Mouse (Mus musculus) midbrain, embryonic 14.5 days (tissue): ENCODE data around the gene Pde4c. TPM values are rescaled to one million over a fixed set of nuclear protein-coding genes. Genes with fewer than 3 reads are reported as not detected.
A peak's percentile ranks its signal among the peaks of the same experiment; 100 is the strongest.

Experiments used
- ATAC-seq: fragments of 200-750 bp; cut with Nextera tagmentation; 2 replicates; pipeline ENCODE4 v1.8.0; 2017; ENCODE audit warnings: moderate number of reproducible peaks, moderate library complexity; ENCODE audit not compliant: low FRiP score, low TSS enrichment
- DNase-seq: peaks from one replicate; pipeline ENCODE4 v3.0.0-alpha.2; 2015
- H3K27ac ChIP-seq: fragments of 300-500 bp; sonication (generic); replicated peaks from 2 replicates; pipeline ENCODE4 v1.5.1; 2014; ENCODE audit warnings: mild to moderate bottlenecking, low read depth, low read length, moderate library complexity
- H3K27me3 ChIP-seq: fragments of 300-500 bp; sonication (generic); 2 replicates; pipeline ENCODE4 v1.6.1; 2014; ENCODE audit warnings: low read length, control low read depth, mixed read lengths; ENCODE audit not compliant: control insufficient read depth, insufficient read depth
- H3K36me3 ChIP-seq: fragments of 300-500 bp; sonication (generic); 2 replicates; pipeline ENCODE4 v1.6.1; 2014; ENCODE audit warnings: low read length, control low read depth; ENCODE audit not compliant: control insufficient read depth, insufficient read depth
- H3K4me1 ChIP-seq: fragments of 300-500 bp; sonication (generic); 2 replicates; pipeline ENCODE4 v1.6.1; 2014; ENCODE audit warnings: mild to moderate bottlenecking, antibody characterized with exemption, low read length, control low read depth; ENCODE audit not compliant: control insufficient read depth, insufficient read depth
- H3K4me2 ChIP-seq: fragments of 300-500 bp; sonication (generic); 2 replicates; pipeline ENCODE4 v1.6.1; 2014; ENCODE audit warnings: mild to moderate bottlenecking, low read length, moderate library complexity
- H3K4me3 ChIP-seq: fragments of 300-500 bp; sonication (generic); replicated peaks from 2 replicates; pipeline ENCODE4 v1.5.1; 2014; ENCODE audit warnings: low read depth, low read length
- H3K9ac ChIP-seq: fragments of 300-500 bp; sonication (generic); replicated peaks from 2 replicates; pipeline ENCODE4 v1.6.1; 2014; ENCODE audit warnings: mild to moderate bottlenecking, low read length, moderate library complexity
- H3K9me3 ChIP-seq: fragments of 300-500 bp; sonication (generic); 2 replicates; pipeline ENCODE4 v1.6.1; 2016; ENCODE audit warnings: low read length, control low read depth, mixed read lengths; ENCODE audit not compliant: control insufficient read depth
- WGBS: fragments of 180-500 bp; shearing (Covaris S2); extraction: QIAGEN DNeasy Blood & Tissue Kit; methylation state at CpG from one replicate; pipeline ENCODE4 v1.1.7; 2014; 5-methylcytosine and 5-hydroxymethylcytosine counted together
- polyA plus RNA-seq: library from polyadenylated mRNA; unstranded; fragments of >200 nt; fragmentation: Nextera tagmentation; extraction: Ambion mirVana; gene quantifications from 2 replicates; pipeline ENCODE4 v1.2.1, GENCODE M21; 2014

The Pde4c gene
- polyA plus RNA-seq, 1 experiment from 2014 or later = 0.24 TPM

GRCm38 (mm10) chr8:70764026-70764425 lies 40.5 kb downstream of the Pde4c start:
- Histone ChIP-seq H3K4me2 (no peak overlapping the region), H3K27me3 (peaks cover 12% of the 10 kb centered on the region; the same call in 1 of the 2 replicates), H3K9me3 (no peaks in the 10 kb centered on the region), H3K9ac (no peak overlapping the region), H3K4me3 (no peak overlapping the region), H3K27ac (no peak overlapping the region), H3K36me3 (peaks cover 20% of the 10 kb centered on the region), H3K4me1 (peaks cover 26% of the 10 kb centered on the region)
- WGBS = 87% methylated on average over 8 of the region's 8 CpGs
- no peak for ATAC-seq
- no peak for DNase-seq

GRCm38 (mm10) chr8:70764676-70765075 lies 41.2 kb downstream of the Pde4c start:
- H3K4me1 ChIP-seq = peaks cover 22% of the 10 kb centered on the region
- WGBS = 96% methylated on average over 13 of the region's 13 CpGs
- peaks cover 12% of the 10 kb centered on the region; the same call in 1 of the 2 replicates for H3K27me3 ChIP-seq

GRCm38 (mm10) chr8:70765329-70765728 lies 41.8 kb downstream of the Pde4c start:
- no peak overlapping the region for H3K4me3 ChIP-seq
- H3K9me3 ChIP-seq = no peaks in the 10 kb centered on the region
- H3K27me3 ChIP-seq = peaks cover 12% of the 10 kb centered on the region; the same call in 1 of the 2 replicates
- 81% methylated on average over 9 of the region's 9 CpGs for WGBS
- H3K4me2 ChIP-seq = no peak overlapping the region; the same call in 1 of the 2 replicates
- H3K36me3 ChIP-seq = peaks cover 33% of the 10 kb centered on the region
- ATAC-seq = no peak
- H3K27ac ChIP-seq = no peak overlapping the region
- DNase-seq = no peak
- peaks cover 16% of the 10 kb centered on the region; the same call in 1 of the 2 replicates for H3K4me1 ChIP-seq
- no peak overlapping the region; the same call in 1 of the 2 replicates for H3K9ac ChIP-seq

More at GRCm38 (mm10) chr8:70764676-70765075, 41.2 kb downstream of the Pde4c start:
- Histone ChIP-seq H3K9me3 (no peaks in the 10 kb centered on the region), H3K4me3 (no peak overlapping the region), H3K4me2 (no peak overlapping the region), H3K36me3 (peaks cover 27% of the 10 kb centered on the region), H3K9ac (no peak overlapping the region), H3K27ac (no peak overlapping the region)
- DNase-seq (no peak), ATAC-seq (no peak)

GRCm38 (mm10) chr8:70765838-70766570 lies 42.5 kb downstream of the Pde4c start:
- Histone ChIP-seq H3K4me1 (peaks cover 16% of the 10 kb centered on the region; the same call in 1 of the 2 replicates), H3K9ac (peak overlapping the region; percentile 36), H3K4me2 (peak overlapping the region; percentile 45), H3K27me3 (peaks cover 12% of the 10 kb centered on the region; the same call in 1 of the 2 replicates), H3K36me3 (peaks cover 40% of the 10 kb centered on the region), H3K9me3 (no peaks in the 10 kb centered on the region), H3K27ac (no peak overlapping the region), H3K4me3 (peak overlapping the region; percentile 18)
- WGBS = 3% methylated on average over 34 of the region's 34 CpGs
- ATAC-seq = no peak
- DNase-seq = no peak

GRCm38 (mm10) chr8:70766571-70767440 lies 43.3 kb downstream of the Pde4c start:
- 8% methylated on average over 21 of the region's 21 CpGs for WGBS
- DNase-seq = no peak

GRCm38 (mm10) chr8:70767503-70767902 lies 44.0 kb downstream of the Pde4c start:
- Histone ChIP-seq H3K4me3 (no peak overlapping the region), H3K27me3 (peaks cover 12% of the 10 kb centered on the region; the same call in 1 of the 2 replicates), H3K36me3 (peaks cover 54% of the 10 kb centered on the region), H3K9ac (no peak overlapping the region), H3K4me2 (no peak overlapping the region), H3K9me3 (no peaks in the 10 kb centered on the region), H3K27ac (no peak overlapping the region), H3K4me1 (peaks cover 12% of the 10 kb centered on the region; the same call in 1 of the 2 replicates)
- DNase-seq (no peak), ATAC-seq (no peak)
- WGBS = 87% methylated on average over 6 of the region's 6 CpGs

More at GRCm38 (mm10) chr8:70766571-70767440, 43.3 kb downstream of the Pde4c start:
- ATAC-seq = no peak
- Histone ChIP-seq H3K27ac (no peak overlapping the region), H3K4me2 (peak overlapping the region; percentile 45), H3K9me3 (no peaks in the 10 kb centered on the region), H3K27me3 (peaks cover 12% of the 10 kb centered on the region; the same call in 1 of the 2 replicates), H3K4me3 (peak overlapping the region; percentile 18; the same call in 1 of the 2 replicates), H3K4me1 (peaks cover 12% of the 10 kb centered on the region; the same call in 1 of the 2 replicates), H3K36me3 (peaks cover 47% of the 10 kb centered on the region), H3K9ac (peak overlapping the region; percentile 36; the same call in 1 of the 2 replicates)

GRCm38 (mm10) chr8:70768231-70768776 lies 44.8 kb downstream of the Pde4c start:
- no peak overlapping the region for H3K4me3 ChIP-seq
- WGBS = 94% methylated on average over 32 of the region's 32 CpGs
- peaks cover 12% of the 10 kb centered on the region; the same call in 1 of the 2 replicates for H3K4me1 ChIP-seq
- no peak overlapping the region for H3K27ac ChIP-seq
- peaks cover 12% of the 10 kb centered on the region; the same call in 1 of the 2 replicates for H3K27me3 ChIP-seq
- H3K36me3 ChIP-seq = peaks cover 60% of the 10 kb centered on the region
- H3K9ac ChIP-seq = no peak overlapping the region
- ATAC-seq (no peak), DNase-seq (no peak)
- H3K9me3 ChIP-seq = no peaks in the 10 kb centered on the region
- no peak overlapping the region for H3K4me2 ChIP-seq

GRCm38 (mm10) chr8:70768956-70769355 lies 45.4 kb downstream of the Pde4c start:
- peaks cover 12% of the 10 kb centered on the region; the same call in 1 of the 2 replicates for H3K27me3 ChIP-seq
- H3K4me2 ChIP-seq = no peak overlapping the region
- WGBS = 83% methylated on average over 16 of the region's 16 CpGs
- H3K27ac ChIP-seq = no peak overlapping the region
- H3K36me3 ChIP-seq = peaks cover 65% of the 10 kb centered on the region
- no peaks in the 10 kb centered on the region for H3K9me3 ChIP-seq
- no peak overlapping the region for H3K4me3 ChIP-seq
- H3K9ac ChIP-seq = no peak overlapping the region
- peaks cover 12% of the 10 kb centered on the region; the same call in 1 of the 2 replicates for H3K4me1 ChIP-seq
- ATAC-seq (peak; percentile 15; the same call in 1 of the 2 replicates), DNase-seq (no peak)
